Mouse (Mus musculus): ENCODE results near the gene Abce1. TPM values are rescaled to one million over a fixed set of nuclear protein-coding genes. Genes with fewer than 3 reads are reported as not detected.
"Not testable (repeated sequence)": the region's sequence is repeated elsewhere in the genome, so short reads cannot be mapped to it uniquely, and the experiment has no call there.

Abce1 gene
- 10 to 100 TPM; 87.5 to 89.0 TPM for total RNA-seq (2021)
- long read RNA-seq, transcript Abce1-201 (18 exons, 3,793 nt): major isoform, 39 of 47 reads
- long read RNA-seq, partial matches to known transcripts: 7 of 47 reads
- long read RNA-seq, other reads (novel, unspliced or antisense): 1 of 47 reads

DNA sequence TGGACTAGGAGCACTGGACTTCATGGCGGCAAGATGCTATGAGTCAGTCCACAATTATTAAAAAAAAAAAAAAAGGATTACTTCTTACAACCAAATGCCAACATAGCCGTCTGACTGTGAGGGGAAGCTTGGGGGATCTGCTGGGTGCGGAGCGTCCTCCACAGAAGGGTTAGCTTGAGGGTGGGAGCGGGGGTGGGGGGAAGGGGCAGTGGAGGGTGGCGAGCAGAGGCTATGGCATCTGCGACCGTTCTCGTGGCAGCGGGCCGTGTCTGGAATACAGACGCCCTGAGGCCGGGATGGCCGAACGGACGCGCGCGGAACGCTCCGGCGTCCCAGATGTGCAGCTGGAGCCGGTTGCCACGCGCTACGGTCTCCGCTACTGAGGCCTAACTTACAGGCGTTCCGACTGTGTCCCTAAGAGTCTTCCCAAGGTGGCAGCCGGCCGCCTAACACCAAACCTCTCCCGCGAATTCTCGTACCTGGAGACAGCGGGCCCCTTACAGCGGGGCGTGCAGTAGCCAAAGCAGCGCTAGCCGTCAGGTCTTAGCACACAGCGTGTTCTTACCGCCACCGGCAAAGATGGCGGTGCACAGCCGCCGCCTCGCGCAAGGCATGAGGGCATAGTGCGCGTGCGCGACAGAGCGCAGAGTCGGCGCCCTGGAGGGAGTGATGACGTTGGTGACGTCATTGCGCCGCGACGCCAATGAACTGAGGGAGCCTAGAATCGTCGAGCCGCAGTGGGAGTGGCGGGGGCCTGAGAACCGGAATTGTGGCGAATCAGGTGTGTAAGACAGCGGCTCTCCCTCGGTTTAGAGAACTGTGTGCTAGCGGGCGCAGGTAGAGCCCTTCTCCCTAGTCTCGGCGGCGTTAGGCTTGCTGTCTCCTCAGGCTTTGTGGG is at the start of gene Abce1, which contains the start of gene Anapc10:
TSS of gene Abce1 (minus strand) at position 677 of the 898 bp plus-strand sequence.
TSS of gene Anapc10 (plus strand) at position 757 of the 898 bp plus-strand sequence.
- DNase-seq (ENCODE audit: low spot score in 2 of 2): peak; percentile 99

DNA sequence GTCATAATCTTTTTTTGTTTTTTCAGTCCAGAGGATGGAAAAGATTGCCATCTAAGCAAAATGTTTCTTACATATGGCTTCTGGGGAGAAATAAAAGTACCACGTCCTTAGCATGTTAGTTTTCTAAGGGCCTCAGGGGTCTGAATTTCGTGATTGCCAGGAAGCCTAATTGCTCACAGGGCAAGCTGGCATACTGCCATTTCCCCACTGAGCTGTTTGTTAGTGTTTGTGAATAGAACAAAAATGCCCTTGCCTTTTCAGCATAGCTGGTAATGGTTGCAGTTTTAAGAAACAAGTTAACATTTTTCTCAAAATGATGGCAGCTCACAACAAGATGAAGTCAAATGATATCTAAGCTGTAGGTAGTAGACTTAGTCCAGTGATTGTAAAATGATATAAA is 38.8 kb upstream of the Abce1 start:
- DNase-seq (ENCODE audit: low spot score in 2 of 2): peak; percentile 20 to 43

DNA sequence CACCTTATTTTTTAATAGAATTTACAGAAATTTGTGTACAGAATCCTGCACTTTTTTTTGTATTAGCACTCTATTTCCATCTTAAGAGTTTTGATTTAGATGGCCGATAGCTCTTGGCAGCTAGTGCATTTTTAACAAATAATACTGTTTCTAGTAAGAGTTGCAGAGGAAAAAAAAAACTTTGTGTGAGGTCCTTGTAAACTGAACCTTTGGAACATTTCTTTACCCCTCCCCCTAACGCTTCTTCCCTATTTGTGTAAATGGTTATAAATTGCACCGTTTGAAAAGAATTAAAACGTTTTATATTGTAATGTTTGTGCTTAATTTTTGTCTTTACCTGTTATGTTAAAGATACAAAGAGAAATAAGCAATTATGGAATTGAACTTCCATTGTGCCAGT is 37.1 kb upstream of the Abce1 start:
- DNase-seq (ENCODE audit: low spot score in 2 of 2): no peak

DNA sequence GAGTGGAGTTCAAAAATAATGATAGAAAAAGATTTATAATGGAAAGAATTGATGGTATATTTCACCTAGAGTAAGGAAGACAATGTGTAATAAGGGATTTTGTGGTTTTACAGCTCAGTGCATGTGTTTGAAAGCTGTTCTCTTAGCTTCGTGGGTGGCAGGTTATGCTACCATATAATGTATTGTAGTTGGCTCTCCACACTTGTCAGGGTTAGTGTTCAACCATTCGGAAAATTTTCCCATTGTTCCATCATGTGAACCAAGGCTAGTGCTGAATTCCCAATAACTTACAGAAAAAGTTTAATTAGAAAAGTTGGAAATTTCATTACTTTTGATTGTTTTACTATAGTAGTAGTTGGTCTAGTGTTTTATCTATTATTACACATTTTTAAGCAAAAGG is 36.6 kb upstream of the Abce1 start:
- DNase-seq (ENCODE audit: low spot score in 2 of 2): no peak

DNA sequence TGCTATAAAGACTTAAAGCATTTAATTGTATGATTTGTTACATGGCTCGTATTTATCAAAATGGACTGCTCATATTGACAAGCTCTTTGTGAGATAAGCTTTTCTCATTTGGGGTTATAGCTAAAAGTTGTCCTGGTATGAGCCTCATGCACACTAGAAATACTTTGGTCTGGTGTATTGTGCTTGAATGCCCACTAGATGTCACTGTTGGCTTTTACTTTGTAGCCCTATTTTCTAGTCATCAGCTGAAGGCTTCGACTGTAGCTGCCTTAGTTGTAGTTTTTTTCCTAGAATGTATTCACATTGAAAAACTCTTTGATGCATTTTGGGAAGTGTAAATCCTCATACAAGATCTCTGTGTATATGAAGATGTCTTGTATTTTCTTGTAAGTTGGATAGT is 22.8 kb upstream of the Abce1 start:
- peak; percentile 35 to 39 for DNase-seq (ENCODE audit: low spot score in 2 of 2)

DNA sequence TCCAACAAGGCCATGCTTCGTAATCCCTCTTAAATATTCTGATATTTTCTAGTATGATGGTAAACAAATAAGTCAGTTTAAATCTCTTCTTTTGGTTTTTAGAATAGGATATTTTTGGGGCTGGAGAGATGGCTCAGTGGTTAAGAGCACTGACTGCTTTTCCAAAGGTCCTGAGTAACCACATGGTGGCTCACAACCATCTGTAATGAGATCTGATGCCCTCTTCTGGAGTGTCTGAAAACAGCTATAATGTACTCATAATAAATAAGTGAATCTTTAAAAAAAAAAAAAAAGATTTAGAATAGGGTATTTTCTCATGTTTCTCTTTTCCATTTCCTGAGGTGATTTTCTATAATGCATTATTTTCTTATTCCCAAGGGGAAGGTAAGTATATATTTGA is 16.4 kb upstream of the Abce1 start:
- DNase-seq (ENCODE audit: low spot score in 2 of 2): no peak

DNA sequence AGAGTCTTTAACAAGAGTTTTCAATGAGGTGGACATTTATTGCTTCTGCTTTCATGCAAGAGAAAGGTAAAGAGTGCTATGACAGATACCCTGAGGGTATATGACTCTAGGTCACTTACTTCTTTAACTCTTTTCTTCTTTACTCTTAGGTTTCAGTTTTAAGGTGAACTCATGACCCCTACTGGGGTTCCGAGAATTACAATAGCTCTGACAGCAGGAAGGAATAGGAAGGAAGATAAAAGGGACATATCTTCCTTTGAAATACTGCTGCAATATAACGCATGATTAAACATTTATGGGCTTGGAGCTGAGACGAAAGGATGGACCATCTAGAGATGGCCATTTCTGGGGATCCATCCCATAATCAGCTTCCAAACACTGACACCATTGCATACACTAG is 13.0 kb upstream of the Abce1 start:
- DNase-seq (ENCODE audit: low spot score in 2 of 2): no peak

DNA sequence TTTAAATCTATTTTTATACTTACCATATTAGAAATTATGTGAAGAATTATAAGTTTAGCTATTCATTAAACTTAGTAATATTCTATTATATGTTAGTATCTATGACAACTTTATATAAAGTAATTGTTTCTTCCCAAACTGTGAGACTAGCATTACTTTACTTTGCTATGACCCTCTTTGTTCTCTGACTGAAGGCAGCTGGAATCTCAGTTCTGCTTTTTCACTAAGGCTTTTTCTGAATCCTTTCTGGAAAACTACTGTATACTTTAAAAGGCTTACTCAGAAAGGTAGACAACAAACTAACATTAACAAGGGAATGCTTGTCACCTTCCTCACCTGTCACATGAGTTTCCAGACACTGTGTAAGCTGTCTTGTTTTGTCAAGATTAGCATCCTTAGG is 11.8 kb upstream of the Abce1 start:
- DNase-seq (ENCODE audit: low spot score in 2 of 2): no peak

DNA sequence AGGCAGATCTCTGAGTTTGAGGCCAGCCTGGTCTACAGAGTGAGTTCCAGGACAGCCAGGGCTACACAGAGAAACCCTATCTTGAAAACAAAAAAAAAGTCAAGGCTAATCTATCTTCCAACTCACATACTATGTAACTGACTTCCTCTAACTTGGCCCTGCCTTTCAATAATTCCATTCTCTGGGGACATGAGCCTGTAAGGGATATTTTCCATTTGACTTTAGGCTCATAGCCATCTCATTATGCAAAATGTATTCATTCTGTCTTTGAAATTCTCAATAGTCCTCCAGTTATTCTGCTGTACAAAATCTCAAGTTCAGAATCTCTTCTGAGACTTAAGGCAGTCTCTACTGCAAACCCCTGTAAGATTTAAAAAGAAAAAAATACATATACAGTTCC is 10.0 kb upstream of the Abce1 start:
- DNase-seq (ENCODE audit: low spot score in 2 of 2): no peak

DNA sequence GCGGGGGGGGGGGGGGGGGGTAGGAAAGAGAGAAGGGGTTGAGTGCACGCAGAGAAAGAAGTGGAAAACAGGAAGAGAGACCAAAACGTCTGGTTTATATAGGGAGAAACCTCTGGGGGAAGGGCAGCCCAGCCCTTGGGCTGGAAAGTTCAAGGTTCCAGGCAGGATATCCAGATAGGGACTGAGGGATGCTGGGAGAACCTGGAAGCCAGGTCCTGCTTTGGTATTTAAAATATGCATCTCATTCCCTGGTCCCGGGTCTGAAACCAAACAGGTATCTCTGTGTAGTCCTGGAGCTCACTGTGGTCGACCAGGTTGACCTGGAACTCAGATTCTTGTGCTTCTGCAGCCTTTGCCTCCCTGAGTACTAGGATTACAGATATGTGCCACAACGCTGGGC is 1.1 kb upstream of the Abce1 start:
- no peak for DNase-seq (ENCODE audit: low spot score in 2 of 2)

DNA sequence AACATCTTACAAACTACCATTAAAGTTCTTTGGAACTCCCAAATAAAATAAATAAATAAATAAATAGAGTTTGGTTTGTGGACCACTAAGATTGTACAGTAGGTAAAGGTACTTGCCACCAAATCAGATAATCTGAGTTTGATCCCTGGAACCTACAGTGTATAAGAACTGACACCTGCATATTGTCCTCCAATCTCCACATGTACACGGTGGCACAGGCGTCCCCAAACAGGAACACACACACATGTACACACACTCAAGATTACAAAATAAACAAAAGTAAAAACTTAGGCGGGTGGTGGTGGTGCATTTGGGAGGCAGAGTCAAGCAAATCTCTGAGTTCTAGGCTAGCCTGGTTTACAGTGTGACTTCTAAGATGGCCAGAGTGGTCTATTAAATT is 4.9 kb downstream of the Abce1 start:
- no peak for DNase-seq (ENCODE audit: low spot score in 2 of 2)

DNA sequence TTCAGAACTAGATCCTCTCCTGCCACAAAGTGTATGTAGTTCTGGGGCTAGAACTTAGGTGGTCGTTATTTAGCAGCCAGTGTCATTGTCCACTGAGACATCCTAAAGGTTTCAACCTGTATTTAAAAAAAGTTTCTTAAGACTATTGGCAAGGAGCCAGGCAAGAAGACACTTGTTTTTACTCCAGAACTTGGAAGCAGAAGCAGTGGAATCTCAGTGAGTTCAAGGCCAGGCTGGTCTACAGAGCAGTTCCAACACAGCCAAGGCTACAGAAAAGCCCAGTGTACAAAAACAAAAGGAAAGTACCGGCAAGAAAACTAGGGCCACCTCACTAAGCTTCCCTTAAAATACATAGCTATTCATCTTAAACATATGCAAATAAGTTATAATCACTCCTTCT is 19.0 kb downstream of the Abce1 start:
- no peak for DNase-seq (ENCODE audit: low spot score in 2 of 2)

DNA sequence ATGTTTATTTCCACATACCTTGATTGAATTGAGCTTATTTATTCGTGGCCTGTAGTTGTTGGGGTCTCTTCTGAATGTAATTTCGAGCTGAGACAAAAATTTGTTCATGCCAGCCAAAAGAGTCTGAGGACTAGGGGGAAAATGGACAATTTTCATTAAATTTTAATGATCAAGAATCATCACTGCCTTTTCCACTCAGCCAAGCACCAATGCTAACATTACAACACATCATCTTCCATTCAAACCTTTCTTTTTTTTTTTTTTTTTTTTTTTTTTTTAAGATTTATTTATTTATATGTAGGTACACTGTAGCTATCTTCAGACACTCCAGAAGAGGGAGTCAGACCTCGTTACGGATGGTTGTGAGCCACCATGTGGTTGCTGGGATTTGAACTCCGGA is 25.6 kb downstream of the Abce1 start:
- DNase-seq (ENCODE audit: low spot score in 2 of 2): not testable (repeated sequence)

DNA sequence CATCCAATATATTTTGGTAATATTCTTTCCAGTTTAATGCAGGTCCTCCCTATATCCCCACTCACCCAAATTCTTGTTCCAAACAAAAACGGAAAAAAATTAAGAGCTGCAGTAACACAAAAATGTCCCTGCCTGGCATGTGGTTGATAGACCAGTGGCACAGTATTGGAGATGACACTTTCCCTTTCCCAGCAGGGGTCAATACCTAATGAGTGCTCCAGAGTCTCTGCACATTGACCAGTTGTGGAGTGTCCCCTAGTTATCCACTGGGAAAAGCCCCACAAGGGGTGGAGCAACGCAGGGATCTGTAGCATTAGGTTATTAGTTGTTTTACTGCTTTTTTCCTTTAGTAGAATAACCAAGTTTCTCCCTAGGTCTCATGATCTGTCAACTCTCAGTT is 30.6 kb downstream of the Abce1 start:
- DNase-seq (ENCODE audit: low spot score in 2 of 2): no peak

DNA sequence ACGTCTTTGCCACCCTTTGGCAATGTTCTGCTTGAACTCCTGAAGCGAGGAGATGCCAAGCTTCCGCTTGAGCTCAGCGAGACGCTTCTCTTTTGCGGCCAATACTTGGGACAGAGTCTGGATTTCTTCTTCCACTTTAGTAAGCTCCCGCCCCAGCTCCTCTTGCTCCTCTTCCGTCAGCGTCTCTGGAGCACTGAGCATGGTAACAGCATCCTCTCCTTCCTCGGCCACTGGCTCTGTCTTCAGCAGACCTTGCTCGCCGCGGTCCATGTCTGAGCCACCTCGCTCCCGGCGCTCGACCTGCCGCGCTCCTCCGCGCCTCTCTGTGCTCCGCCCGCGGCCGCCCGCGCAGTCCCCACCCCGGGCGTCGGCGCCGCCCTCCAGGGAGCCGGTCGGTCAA is 31.0 kb downstream of the Abce1 start:
- peak in 1 of 2 experiments; percentile 16 for DNase-seq (ENCODE audit: low spot score in 2 of 2)

DNA sequence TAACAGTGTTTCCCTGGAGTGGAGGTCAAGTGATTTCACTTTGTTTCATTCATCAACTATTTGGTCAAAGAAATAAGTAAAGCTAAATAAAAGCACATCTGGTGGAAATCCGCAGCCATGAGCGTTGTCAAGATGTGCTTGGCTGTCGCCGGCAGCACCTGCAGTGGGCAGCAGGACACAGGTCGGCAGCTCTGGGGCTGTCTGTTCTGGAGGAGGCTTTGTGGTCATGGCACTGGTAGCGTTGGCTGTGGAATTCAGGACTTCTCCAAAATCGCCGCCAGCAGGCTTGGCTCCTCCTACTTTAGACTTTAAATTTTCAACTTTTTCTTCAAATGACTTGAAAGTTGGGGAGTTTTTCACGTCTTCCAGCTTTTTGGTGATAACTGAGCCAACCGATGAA is 31.5 kb downstream of the Abce1 start:
- not testable (repeated sequence) for DNase-seq (ENCODE audit: low spot score in 2 of 2)

DNA sequence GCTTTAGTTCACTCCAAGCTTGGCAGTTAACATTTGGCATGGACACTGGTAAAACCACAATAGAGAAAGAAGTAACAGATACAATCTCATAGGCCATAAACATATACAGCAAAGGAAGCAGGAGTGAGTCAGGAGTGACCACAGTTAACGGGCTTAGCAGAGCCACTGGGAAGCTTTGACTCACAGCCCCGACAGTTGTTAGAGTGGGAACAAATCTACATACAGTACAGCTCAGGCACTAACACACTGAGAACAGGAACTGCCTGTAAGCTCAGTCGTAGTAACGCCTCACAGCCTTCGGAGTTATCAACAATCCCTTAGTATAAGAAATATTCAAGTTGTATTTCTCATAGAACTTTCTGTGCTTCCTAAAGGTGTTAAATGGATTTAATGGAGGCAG is 32.5 kb downstream of the Abce1 start:
- no peak for DNase-seq (ENCODE audit: low spot score in 2 of 2)

DNA sequence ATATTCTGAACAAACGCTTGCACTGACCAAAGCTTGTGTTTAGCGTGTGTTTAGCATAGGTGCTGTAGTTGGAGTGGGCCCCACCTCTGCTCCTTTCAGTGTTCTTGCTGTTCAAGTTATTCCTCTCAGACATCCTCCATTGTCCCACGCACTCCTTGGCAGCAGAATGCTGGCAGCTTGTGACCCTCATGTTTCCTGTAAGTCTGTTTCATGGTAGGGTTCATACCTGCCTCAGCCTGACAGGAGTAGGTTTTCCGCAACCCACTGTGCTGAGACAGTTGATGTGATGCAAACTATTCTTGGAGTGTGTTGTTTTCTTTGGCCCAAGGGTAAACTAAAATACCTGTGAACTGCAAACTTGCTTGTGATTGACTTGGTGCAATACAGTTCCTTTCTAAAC is 35.1 kb downstream of the Abce1 start:
- no peak for DNase-seq (ENCODE audit: low spot score in 2 of 2)

DNA sequence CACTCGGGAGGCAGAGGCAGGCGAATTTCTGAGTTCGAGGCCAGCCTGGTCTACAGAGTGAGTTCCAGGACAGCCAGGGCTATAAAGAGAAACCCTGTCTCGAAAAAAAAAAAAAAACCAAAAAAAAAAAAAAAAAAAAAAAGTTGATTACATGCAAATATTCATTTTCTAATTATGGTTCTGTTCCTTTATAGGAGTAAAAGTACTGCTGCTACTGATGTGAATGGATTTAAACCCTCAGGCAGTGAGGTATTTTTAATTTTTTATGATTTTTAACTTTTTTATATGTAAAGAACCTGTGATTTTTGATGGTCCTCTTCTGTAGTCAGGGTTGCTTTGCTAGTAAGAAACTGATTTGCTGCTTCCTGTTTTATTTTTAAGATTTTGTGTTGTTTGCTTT is 52.8 kb downstream of the Abce1 start:
- not testable (repeated sequence) for DNase-seq (ENCODE audit: low spot score in 2 of 2)

DNA sequence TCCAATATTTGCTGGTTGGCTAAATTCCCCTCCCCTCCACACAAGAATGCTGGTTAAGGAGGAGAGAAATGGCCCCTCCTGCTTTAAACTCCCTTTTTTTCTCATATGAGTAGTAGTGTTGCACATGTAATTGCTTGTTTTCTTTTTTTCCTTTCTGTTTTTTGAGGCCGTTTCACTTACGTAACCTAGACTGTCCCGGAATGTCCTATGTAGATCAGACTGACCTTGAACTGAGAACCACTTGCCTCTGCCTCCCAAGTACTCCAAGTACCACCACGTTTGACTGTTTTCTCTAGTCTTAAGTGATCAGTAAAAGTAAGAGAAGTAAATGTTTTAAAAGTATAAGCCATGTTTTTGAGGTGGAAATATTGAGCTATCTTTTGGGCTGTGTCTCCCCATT is 57.8 kb downstream of the Abce1 start:
- no peak for DNase-seq (ENCODE audit: low spot score in 2 of 2)

DNA sequence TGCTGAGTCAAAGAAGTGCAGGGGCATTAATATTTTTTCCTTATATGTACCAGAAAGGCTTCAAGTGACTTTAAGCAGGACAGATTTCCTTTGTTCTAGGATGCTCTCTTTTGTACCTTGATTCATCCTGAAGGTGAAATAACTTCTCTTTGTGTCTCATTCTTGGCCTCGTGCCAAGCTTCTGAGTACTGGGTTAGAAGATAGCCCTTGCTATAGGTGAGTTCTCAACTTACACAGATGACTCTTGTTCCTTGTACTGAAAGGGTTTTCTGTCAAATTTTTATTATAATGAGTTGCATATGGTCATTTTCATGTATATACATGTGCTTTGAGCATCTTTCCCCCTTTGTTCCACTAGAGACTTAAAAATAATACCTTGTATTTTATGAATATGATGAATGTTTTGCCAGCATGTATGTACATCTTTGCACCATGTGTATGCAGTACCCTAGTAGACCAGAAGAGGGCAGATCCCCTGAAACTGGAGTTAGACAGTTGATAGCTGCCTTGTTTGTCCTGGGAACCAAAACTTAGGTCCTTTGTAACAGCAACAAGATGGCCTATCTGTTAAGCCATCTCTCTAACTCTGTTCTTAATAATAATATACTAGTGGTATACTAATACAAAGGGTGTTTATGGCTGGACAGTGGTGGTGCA is 61.3 kb downstream of the Abce1 start:
- no peak for DNase-seq (ENCODE audit: low spot score in 2 of 2)

DNA sequence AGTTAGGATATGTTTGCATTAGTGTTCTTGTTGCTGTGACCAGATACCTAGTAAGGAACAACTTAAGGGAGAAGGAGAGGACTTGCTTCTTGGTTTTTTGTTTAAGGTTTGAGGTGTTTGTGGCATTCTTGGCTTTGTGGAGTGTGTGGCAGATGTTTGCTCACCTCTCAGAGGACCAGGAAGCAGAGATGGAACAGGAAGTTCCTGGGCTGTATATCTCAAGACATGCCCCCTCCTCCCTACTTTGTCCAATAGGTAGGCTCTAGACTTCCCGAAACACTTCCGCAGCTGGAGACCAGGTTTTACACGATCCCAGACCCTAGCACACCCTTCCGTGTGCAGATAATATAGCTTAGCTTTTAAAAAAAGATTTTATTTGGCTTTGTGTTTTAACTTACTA is 62.0 kb downstream of the Abce1 start:
- DNase-seq (ENCODE audit: low spot score in 2 of 2): no peak
